Mouse (Mus musculus) testis, adult 2 months (tissue): Measurements from ENCODE around the gene Fam20c.

ENCODE experiments used
- CTCF ChIP-seq: fragments of 200-500 bp; IDR thresholded peaks from 2 replicates; pipeline ENCODE4 v1.5.1; 2012; ENCODE audit warnings: low read depth, mild to moderate bottlenecking, inconsistent platforms, low read length, moderate library complexity; ENCODE audit not compliant: control insufficient read depth, insufficient read depth, insufficient replicate concordance
- POLR2A ChIP-seq: fragments of 200-500 bp; IDR thresholded peaks from 2 replicates; pipeline ENCODE4 v1.6.1; 2012; ENCODE audit warnings: low read depth, mild to moderate bottlenecking, inconsistent platforms, low read length, moderate library complexity; ENCODE audit not compliant: control insufficient read depth

DNA sequence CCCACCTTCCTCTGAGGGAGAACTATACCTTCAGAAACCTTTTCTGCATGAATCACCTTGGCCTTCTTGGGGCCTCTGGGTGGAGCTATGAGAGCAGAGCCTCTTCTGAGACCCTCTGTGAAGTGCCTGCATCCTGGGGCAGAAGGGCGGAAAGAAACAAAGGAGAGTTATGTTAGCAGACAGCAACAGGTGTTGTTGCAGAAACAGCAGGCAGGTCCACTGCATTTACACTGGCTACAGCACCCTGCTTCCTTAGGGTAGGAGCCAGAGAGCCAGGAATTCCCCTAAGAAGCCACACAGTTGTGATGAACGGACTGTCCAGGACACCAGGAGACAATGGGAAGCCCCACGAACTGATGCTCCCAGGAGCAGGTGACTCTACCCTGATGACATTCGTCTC, 1.0 kb upstream of the Fam20c start:
- no peak for TF ChIP-seq CTCF
- TF ChIP-seq POLR2A = no peak
